Comparison of ENCODE assay signal across 8 mouse cellular contexts in genomic region chr5:53379612-53380011, GRCm38 (mm10).
DNase-seq lines count a peak whose midpoint lies in the region; ATAC-seq and TF ChIP-seq lines count a peak whose summit lies in the region.

No protein-coding gene starts in this region.

- CTCF ChIA-PET in Patski (lab: Charles Lee): interaction anchor here (0.8 to 1.6 kb wide), 4 partner anchors 9 to 210 kb away, joined by 3 to 6 read pairs (median 4); no protein-coding TSS in a partner anchor

- no peaks in the 10 kb centered on the region for H3K36me3 ChIP-seq in heart, embryonic 13.5 days
- no peaks in the 10 kb centered on the region for H3K36me3 ChIP-seq in limb, embryonic 13.5 days

- H3K4me2 ChIP-seq in heart, embryonic 13.5 days: no peak overlapping the region
- H3K4me2 ChIP-seq in limb, embryonic 13.5 days (replicated peaks): peak overlapping the region; percentile 49

- H3K9ac ChIP-seq in heart, embryonic 13.5 days: 0 out of 2 replicates have a peak overlapping the region, but pooled peaks have one; percentile 1
- H3K9ac ChIP-seq in limb, embryonic 13.5 days: no peak overlapping the region

- intact Hi-C loops in heart, postnatal 10 days (cut with DNase I): loop anchor here (5.0 kb wide), 2 partner anchors 48 to 93 kb away; no protein-coding TSS in a partner anchor

- in situ Hi-C loops in Patski (cut with MboI; ENCODE audit: low pct_unique_long_range_greater_than_20kb): no loop called here

- no peak for ATAC-seq in heart, embryonic 13.5 days (ENCODE audit: extremely low read depth, insufficient number of reproducible peaks, low FRiP score, low TSS enrichment)
- peak; percentile 91 for ATAC-seq in Patski
- peak; percentile 77 for ATAC-seq in limb, embryonic 13.5 days (ENCODE audit: low FRiP score, low read depth)

- 55% methylated on average over 17 of the region's 17 CpGs for WGBS in heart, embryonic 13.5 days
- WGBS in limb, embryonic 13.5 days: 4% methylated on average over 17 of the region's 17 CpGs

- peaks cover 17% of the 10 kb centered on the region; the same call in 1 of the 2 replicates for H3K27me3 ChIP-seq in heart, embryonic 13.5 days (replicated peaks)
- H3K27me3 ChIP-seq in Patski: no peaks in the 10 kb centered on the region
- H3K27me3 ChIP-seq in limb, embryonic 13.5 days: peaks cover 57% of the 10 kb centered on the region

- TF ChIP-seq CTCF in Patski (IDR thresholded peaks at IDR 0.05): no peak

- H3K27ac ChIP-seq in heart, embryonic 13.5 days (replicated peaks): peak overlapping the region; percentile 64
- H3K27ac ChIP-seq in limb, embryonic 13.5 days: peak overlapping the region; percentile 77

- no peak overlapping the region for H3K4me3 ChIP-seq in heart, embryonic 13.5 days
- 0 out of 2 replicates have a peak overlapping the region, but pooled peaks have one; percentile 7 for H3K4me3 ChIP-seq in limb, embryonic 13.5 days

- H3K4me1 ChIP-seq in heart, embryonic 13.5 days: peaks cover 32% of the 10 kb centered on the region
- peaks cover 74% of the 10 kb centered on the region for H3K4me1 ChIP-seq in limb, embryonic 13.5 days

- no peaks in the 10 kb centered on the region for H3K9me3 ChIP-seq in heart, embryonic 13.5 days
- H3K9me3 ChIP-seq in limb, embryonic 13.5 days: no peaks in the 10 kb centered on the region

- DNase-seq in heart, postnatal 10 days: no peak
- peak; percentile 78 for DNase-seq in Patski (ENCODE audit: low read depth, low spot score)
- peak; percentile 49 for DNase-seq in hindlimb bud, embryonic 11.5 days (ENCODE audit: extremely low spot score, low read depth, low spot score)
- DNase-seq in layer of hippocampus, adult 11-12 months (ENCODE audit: low spot score): no peak
- DNase-seq in retina, embryonic 14.5 days (ENCODE audit: low spot score): no peak
- no peak for DNase-seq in cerebellum, adult 9-10 months

- POLR2A ChIA-PET in Patski (lab: Charles Lee): interaction anchor here (0.6 to 1.2 kb wide), 3 partner anchors 8 to 163 kb away, joined by 3 to 4 read pairs (median 4); no protein-coding TSS in a partner anchor

Comparison
In these comparisons a context has a peak if more than half of its experiments do, and no peak if none do; other contexts are left out.
1. DNase-seq: peak in Patski (single experiment) and hindlimb bud, embryonic 11.5 days (single experiment); none in heart, postnatal 10 days (0 of 2), layer of hippocampus, adult 11-12 months (single experiment), retina, embryonic 14.5 days (single experiment) and cerebellum, adult 9-10 months (single experiment).